Mouse (Mus musculus) CH12.LX (cell line): Measurements from ENCODE around the gene Ncor2. TPM values are rescaled to one million over a fixed set of nuclear protein-coding genes. Genes with fewer than 3 reads are reported as not detected.
A peak's percentile ranks its signal among the peaks of the same experiment; 100 is the strongest.

Experiments
- DNase-seq: peaks from one replicate; pipeline ENCODE4 v3.0.0-alpha.2; 2013; ENCODE audit errors: extremely low read depth
- H3K27ac ChIP-seq: 2 replicates; pipeline ENCODE4 v1.5.1; 2012; ENCODE audit warnings: low read depth, mild to moderate bottlenecking, control low read depth, moderate library complexity; ENCODE audit not compliant: insufficient read depth
- H3K27me3 ChIP-seq: replicated peaks from 2 replicates; pipeline ENCODE3; 2012; ENCODE audit warnings: inconsistent platforms
- H3K36me3 ChIP-seq, 2 experiments: replicated peaks in 1 of 2; 2 replicates each; pipeline versions ENCODE3 to v1.6.1; 2012; ENCODE audit warnings: inconsistent platforms in 1 of 2, low read length in 1 of 2, mild to moderate bottlenecking in 1 of 2, mixed read lengths in 1 of 2, moderate library complexity in 1 of 2; ENCODE audit not compliant: control insufficient read depth in 1 of 2, insufficient read depth in 1 of 2
- H3K4me1 ChIP-seq, 2 experiments: 2 replicates each; pipeline ENCODE4 v1.6.1; 2012; ENCODE audit warnings: inconsistent platforms in 1 of 2, moderate library complexity in 1 of 2; ENCODE audit not compliant: insufficient read depth in 2 of 2, control insufficient read depth in 1 of 2
- H3K4me2 ChIP-seq: 2 replicates; pipeline ENCODE4 v1.6.1; 2012; ENCODE audit warnings: low read depth, mild to moderate bottlenecking, control low read depth; ENCODE audit not compliant: poor library complexity, insufficient read depth, severe bottlenecking
- H3K4me3 ChIP-seq, 3 experiments: fragments of 150-350 bp in 1 of 3; sonication (generic) in 1 of 3; replicated peaks in 1 of 3; 2 replicates each; pipeline versions ENCODE3 to v1.5.1; 2011 to 2012; ENCODE audit warnings: low read depth in 2 of 3, low read length in 2 of 3, mild to moderate bottlenecking in 2 of 3, moderate library complexity in 2 of 3, control low read depth in 1 of 3, improper control_type of control experiment in 1 of 3, inconsistent platforms in 1 of 3, mixed read lengths in 1 of 3; ENCODE audit not compliant: poor library complexity in 1 of 3
- H3K79me2 ChIP-seq: replicated peaks from 2 replicates; pipeline ENCODE4 v1.6.1; 2012; ENCODE audit warnings: mild to moderate bottlenecking, moderate library complexity; ENCODE audit not compliant: control insufficient read depth, poor library complexity, insufficient read depth, severe bottlenecking; ENCODE audit errors: extremely low read depth
- H3K9ac ChIP-seq: 2 replicates; pipeline ENCODE4 v1.6.1; 2012; ENCODE audit warnings: low read depth, mild to moderate bottlenecking, control low read depth, moderate library complexity; ENCODE audit not compliant: insufficient read depth
- H3K9me3 ChIP-seq: replicated peaks from 2 replicates; pipeline ENCODE3; 2012; ENCODE audit warnings: low read length, inconsistent platforms, mixed read lengths
- BHLHE40 ChIP-seq: IDR thresholded peaks from 2 replicates; pipeline ENCODE4 v1.6.1; 2011; ENCODE audit warnings: mild to moderate bottlenecking, low read depth, low read length, improper control_type of control experiment
- CHD1 ChIP-seq: IDR thresholded peaks from 2 replicates; pipeline ENCODE4 v1.6.1; 2012; ENCODE audit warnings: low read depth, low read length, improper control_type of control experiment, inconsistent platforms
- CHD2 ChIP-seq: IDR thresholded peaks from 2 replicates; pipeline ENCODE4 v1.6.1; 2011; ENCODE audit warnings: low read length, improper control_type of control experiment
- CTCF ChIP-seq, 2 experiments: IDR thresholded peaks in 1 of 2; conservative IDR thresholded peaks in 1 of 2; 2 replicates each; pipeline ENCODE4 v1.5.1; 2011 to 2012; ENCODE audit warnings: low read depth in 2 of 2, low read length in 2 of 2, improper control_type of control experiment in 1 of 2, inconsistent platforms in 1 of 2, mild to moderate bottlenecking in 1 of 2, moderate library complexity in 1 of 2
- E2F4 ChIP-seq: IDR thresholded peaks from 2 replicates; pipeline ENCODE4 v1.6.1; 2011; ENCODE audit warnings: low read depth, low read length, improper control_type of control experiment; ENCODE audit not compliant: insufficient replicate concordance
- ELF1 ChIP-seq: IDR thresholded peaks from 2 replicates; pipeline ENCODE4 v1.6.1; 2014; ENCODE audit warnings: low read depth, mild to moderate bottlenecking, inconsistent platforms, low read length, improper control_type of control experiment
- EP300 ChIP-seq: IDR thresholded peaks from 2 replicates; pipeline ENCODE4 v1.6.1; 2011; ENCODE audit warnings: low read length, improper control_type of control experiment
- ETS1 ChIP-seq: conservative IDR thresholded peaks from 2 replicates; pipeline ENCODE4 v1.6.1; 2012; ENCODE audit warnings: low read depth, mild to moderate bottlenecking, inconsistent platforms, low read length, improper control_type of control experiment, moderate library complexity
- HCFC1 ChIP-seq: IDR thresholded peaks from 2 replicates; pipeline ENCODE4 v1.6.1; 2012; ENCODE audit warnings: low read depth, mild to moderate bottlenecking, inconsistent platforms, low read length, improper control_type of control experiment
- JUN ChIP-seq: IDR thresholded peaks from 2 replicates; pipeline ENCODE4 v1.6.1; 2011; ENCODE audit warnings: low read depth, mild to moderate bottlenecking, low read length, improper control_type of control experiment, moderate library complexity; ENCODE audit not compliant: insufficient read depth
- MAFK ChIP-seq: IDR thresholded peaks from 2 replicates; pipeline ENCODE4 v1.6.1; 2011; ENCODE audit warnings: low read length, improper control_type of control experiment; ENCODE audit not compliant: insufficient replicate concordance
- NELFE ChIP-seq: IDR thresholded peaks from 2 replicates; pipeline ENCODE4 v1.6.1; 2011; ENCODE audit warnings: low read depth, low read length, improper control_type of control experiment
- NRF1 ChIP-seq: IDR thresholded peaks from 2 replicates; pipeline ENCODE4 v1.6.1; 2014; ENCODE audit warnings: low read depth, mild to moderate bottlenecking, inconsistent platforms, low read length, improper control_type of control experiment, moderate library complexity
- PAX5 ChIP-seq: IDR thresholded peaks from 2 replicates; pipeline ENCODE4 v1.6.1; 2012; ENCODE audit warnings: low read length, inconsistent platforms, mixed read lengths
- POLR2A ChIP-seq: IDR thresholded peaks from 2 replicates; pipeline ENCODE4 v1.6.1; 2011; ENCODE audit warnings: low read depth, mild to moderate bottlenecking, improper control_type of control experiment, low read length
- RAD21 ChIP-seq: IDR thresholded peaks from 2 replicates; pipeline ENCODE4 v1.6.1; 2011; ENCODE audit warnings: low read depth, mild to moderate bottlenecking, low read length, improper control_type of control experiment, moderate library complexity
- RCOR1 ChIP-seq: conservative IDR thresholded peaks from 2 replicates; pipeline ENCODE4 v1.6.1; 2012; ENCODE audit warnings: low read depth, mild to moderate bottlenecking, inconsistent platforms, low read length, improper control_type of control experiment
- SMC3 ChIP-seq: IDR thresholded peaks from 2 replicates; pipeline ENCODE4 v1.6.1; 2011; ENCODE audit warnings: low read depth, low read length, improper control_type of control experiment
- TBP ChIP-seq: conservative IDR thresholded peaks from 2 replicates; pipeline ENCODE4 v1.6.1; 2011; ENCODE audit warnings: low read depth, low read length, improper control_type of control experiment
- TCF12 ChIP-seq: IDR thresholded peaks from 2 replicates; pipeline ENCODE4 v1.6.1; 2014; ENCODE audit warnings: low read depth, mild to moderate bottlenecking, inconsistent platforms, low read length, improper control_type of control experiment
- USF2 ChIP-seq: conservative IDR thresholded peaks from 2 replicates; pipeline ENCODE4 v1.6.1; 2011; ENCODE audit warnings: low read depth, low read length, improper control_type of control experiment
- ZC3H11A ChIP-seq: IDR thresholded peaks from 2 replicates; pipeline ENCODE4 v1.6.1; 2012; ENCODE audit warnings: low read depth, mild to moderate bottlenecking, inconsistent platforms, low read length, improper control_type of control experiment
- ZKSCAN1 ChIP-seq: IDR thresholded peaks from 2 replicates; pipeline ENCODE4 v1.6.1; 2012; ENCODE audit warnings: low read depth, inconsistent platforms, low read length, improper control_type of control experiment, borderline replicate concordance
- ZMIZ1 ChIP-seq: IDR thresholded peaks from 2 replicates; pipeline ENCODE4 v1.6.1; 2012; ENCODE audit warnings: low read depth, mild to moderate bottlenecking, inconsistent platforms, low read length, improper control_type of control experiment
- ZNF384 ChIP-seq: IDR thresholded peaks from 2 replicates; pipeline ENCODE4 v1.6.1; 2012; ENCODE audit warnings: low read depth, low read length, improper control_type of control experiment, inconsistent platforms
- dilution Hi-C: fragments of 300-500 bp; cut with MboI; formaldehyde crosslinking; loops from 2 replicates; pipeline ENCODE4 v1.14.3; 2020; ENCODE audit warnings: low sequenced_read_pairs; ENCODE audit not compliant: extremely low pct_unique_long_range_greater_than_20kb, extremely low pct_ligation_motif_present
- in situ Hi-C: fragments of 300-500 bp; cut with MboI; formaldehyde crosslinking; loops from 3 replicates; pipeline ENCODE4 v1.14.3; 2019; ENCODE audit warnings: low sequenced_read_pairs, low pct_ligation_motif_present, low pct_unique_long_range_greater_than_20kb, mixed read lengths
- polyA plus RNA-seq: library from polyadenylated mRNA; unstranded; fragments of >175 nt; gene quantifications from 2 replicates; pipeline ENCODE4 v1.2.1, GENCODE M21; 2012; ENCODE audit warnings: low read depth; ENCODE audit not compliant: insufficient read length
- total RNA-seq, 2 experiments: library from RNA; depleted of rRNA; stranded (reverse); fragments of 300-350 nt in 1 of 2; fragments of >200 nt in 1 of 2; gene quantifications; 2 replicates each; pipeline ENCODE4 v1.2.3; 2012 to 2014

The Ncor2 gene
- total and polyA plus RNA-seq, 3 experiments, result 3.9 to 44.7 (median 10.8) TPM

DNA sequence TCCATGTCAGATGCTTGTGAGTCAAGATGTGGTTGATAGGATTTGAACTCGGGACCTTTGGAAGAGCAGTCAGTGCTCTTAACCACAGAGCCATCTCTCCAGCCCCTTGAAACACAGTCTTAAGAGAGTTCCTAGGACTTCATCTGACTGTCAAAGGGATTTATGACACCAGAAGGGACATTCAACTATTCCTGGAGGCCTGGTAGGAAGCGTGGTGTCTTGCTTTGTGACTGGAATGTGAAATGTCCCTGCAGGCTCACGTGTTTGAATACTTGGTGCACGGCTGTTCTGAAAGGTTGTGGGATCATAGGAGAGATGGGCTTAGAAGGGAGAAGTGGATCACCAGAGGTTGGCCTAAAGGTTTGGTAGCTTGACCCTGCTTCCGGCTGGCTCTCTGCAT, 192.4 kb downstream of the Ncor2 start:
- Histone ChIP-seq H3K4me1 (no peaks in the 10 kb centered on the region; a peak in 1 of 4 replicates), H3K79me2 (no peaks in the 10 kb centered on the region), H3K27ac (no peak overlapping the region), H3K9me3 (peaks cover 22% of the 10 kb centered on the region), H3K4me2 (no peak overlapping the region), H3K9ac (no peak overlapping the region), H3K36me3 (no peaks in the 10 kb centered on the region), H3K27me3 (peaks cover 4% of the 10 kb centered on the region), H3K4me3 (no peak overlapping the region)
- in situ Hi-C loops (no loop called here), dilution Hi-C loops (no loop called here)
- no peak for DNase-seq
- TF ChIP-seq ZMIZ1, result no peak
- no peak for TF ChIP-seq PAX5
- TF ChIP-seq CHD2, result no peak
- TF ChIP-seq ZNF384, result no peak
- no peak for TF ChIP-seq ZKSCAN1
- no peak for TF ChIP-seq TBP
- no peak for TF ChIP-seq NRF1
- TF ChIP-seq ELF1, result no peak
- no peak for TF ChIP-seq NELFE
- no peak for TF ChIP-seq CHD1
- TF ChIP-seq RCOR1, result no peak
- no peak for TF ChIP-seq MAFK
- no peak for TF ChIP-seq HCFC1
- no peak for TF ChIP-seq POLR2A
- TF ChIP-seq CTCF (conservative IDR thresholded peaks at IDR 0.05 in 1 of 2, IDR thresholded peaks at IDR 0.05 in 1 of 2; ENCODE audit: low read depth in 2 of 2, low read length in 2 of 2), result no peak
- no peak for TF ChIP-seq ZC3H11A
- no peak for TF ChIP-seq TCF12
- TF ChIP-seq EP300, result no peak

- Histone ChIP-seq H3K79me2 (no peaks in the 10 kb centered on the region), H3K4me3 (no peak overlapping the region)
- dilution Hi-C loops, result no loop called here
- peak; percentile 17 for DNase-seq
- no peak for TF ChIP-seq CHD2
- TF ChIP-seq E2F4, result no peak
- no peak for TF ChIP-seq USF2
- peak; percentile 48 for TF ChIP-seq SMC3
- TF ChIP-seq CTCF (conservative IDR thresholded peaks at IDR 0.05 in 1 of 2, IDR thresholded peaks at IDR 0.05 in 1 of 2; ENCODE audit: low read depth in 2 of 2, low read length in 2 of 2), result peak in 1 of 2 experiments; percentile 49; a peak in 2 of 4 replicates
- no peak for TF ChIP-seq BHLHE40
- TF ChIP-seq JUN, result no peak
- no peak for TF ChIP-seq TCF12
- TF ChIP-seq RAD21, result peak; percentile 37
- no peak for TF ChIP-seq RCOR1
- TF ChIP-seq EP300, result no peak
- TF ChIP-seq ETS1, result no peak
- TF ChIP-seq, all 38 proteins: peak for 3
- in situ Hi-C loops, result no loop called here
- H3K36me3 ChIP-seq, result no peaks in the 10 kb centered on the region
- H3K27ac ChIP-seq, result no peak overlapping the region
- H3K4me1 ChIP-seq, result no peaks in the 10 kb centered on the region; a peak in 1 of 4 replicates
- no peak overlapping the region for H3K4me2 ChIP-seq
- H3K9ac ChIP-seq, result no peak overlapping the region
- peaks cover 22% of the 10 kb centered on the region for H3K9me3 ChIP-seq
- peaks cover 2% of the 10 kb centered on the region for H3K27me3 ChIP-seq
Measured at GRCm38 (mm10) chr5:124986222-124986621, 192.8 kb downstream of the Ncor2 start.
